Mouse (Mus musculus): ENCODE results near the gene Dag1.

- no peak for TF ChIP-seq CTCF (conservative IDR thresholded peaks at IDR 0.05; ENCODE audit: insufficient read depth, insufficient read length, low read depth, low read length)
- no peak for TF ChIP-seq POLR2A (IDR thresholded peaks at IDR 0.05; ENCODE audit: low read depth, low read length)
Measured at GRCm38 (mm10) chr9:108267691-108268090, 3.9 kb upstream of the Dag1 start.
